ENCODE assay signal across 10 mouse cellular contexts in the genomic region with DNA sequence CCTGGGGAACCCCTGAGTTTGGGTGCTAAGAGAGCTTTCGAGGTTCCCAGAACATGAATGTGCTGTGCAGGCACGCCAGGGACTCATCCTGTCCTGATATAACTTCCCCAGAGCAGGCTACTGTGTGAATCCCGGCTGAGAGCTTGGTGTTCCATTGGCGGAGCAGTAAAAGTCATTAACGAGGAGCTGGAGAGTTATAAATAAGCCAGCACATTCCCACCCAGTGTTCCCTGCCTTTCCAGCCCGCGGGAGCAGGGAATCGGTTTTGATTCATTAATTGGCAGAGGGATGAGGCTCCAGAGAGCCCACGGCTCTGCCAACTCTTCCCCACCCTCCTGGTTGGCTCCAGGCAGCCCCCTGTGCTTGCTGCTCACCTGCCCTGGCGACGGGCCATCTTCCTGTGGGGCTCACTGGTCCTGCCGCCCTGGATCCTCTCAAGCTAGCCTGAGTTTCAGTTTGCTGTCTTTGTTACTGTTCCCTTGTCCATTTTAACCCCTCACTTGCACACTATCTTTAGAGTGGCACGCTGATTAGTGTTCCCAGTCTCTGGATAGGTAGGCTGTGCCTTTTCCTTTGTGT.
DNase-seq lines count a peak whose midpoint lies in the region; ATAC-seq lines count a peak whose summit lies in the region.
"Had no signal": no experiment of that assay in that cellular context is flagged by ENCODE, and none has a peak within 500 bp of the region (broad histone marks: within the 10 kb centered on the region; RNA-seq: fewer than 3 reads in every experiment).

No protein-coding gene starts in this region.

- no peak overlapping the region for H3K4me3 ChIP-seq in neural tube, embryonic 15.5 days (replicated peaks)

- peaks cover 67% of the 10 kb centered on the region for H3K4me1 ChIP-seq in neural tube, embryonic 15.5 days

- no peaks in the 10 kb centered on the region for H3K27me3 ChIP-seq in neural tube, embryonic 15.5 days (replicated peaks)

- no peak for DNase-seq in frontal cortex, postnatal 10 days (ENCODE audit: low spot score in 2 of 2)
- DNase-seq in right cerebral cortex, adult 18-20 months: peak; percentile 24
- DNase-seq in right cerebral cortex, postnatal 14 days: no peak
- peak; percentile 10 to 53 for DNase-seq in kidney, postnatal 36 days
- no peak for DNase-seq in thymus, postnatal 25 days
- DNase-seq in natural killer cell, adult 2 months (ENCODE audit: low spot score in 2 of 2): no peak
- DNase-seq: cerebellum, adult 11-12 months had no signal

- H3K9ac ChIP-seq in neural tube, embryonic 15.5 days (replicated peaks): 0 out of 2 replicates have a peak overlapping the region, but pooled peaks have one; percentile 8

- H3K9me3 ChIP-seq in neural tube, embryonic 15.5 days (replicated peaks): no peaks in the 10 kb centered on the region

- H3K27ac ChIP-seq in neural tube, embryonic 15.5 days (replicated peaks): 0 out of 2 replicates have a peak overlapping the region, but pooled peaks have one; percentile 6
- H3K27ac ChIP-seq: macrophage had no signal

- 16% methylated on average over 13 of the region's 13 CpGs for WGBS in neural tube, embryonic 15.5 days

- ATAC-seq in frontal cortex, adult (ENCODE audit: low TSS enrichment): peak; percentile 48; the same call in 1 of the 2 replicates
- peak; percentile 49 for ATAC-seq in neural tube, embryonic 15.5 days (ENCODE audit: low FRiP score)

- H3K4me2 ChIP-seq in neural tube, embryonic 15.5 days: peak overlapping the region; percentile 44

- no peaks in the 10 kb centered on the region for H3K36me3 ChIP-seq in neural tube, embryonic 15.5 days

Comparison
In these comparisons a context has a peak if more than half of its experiments do, and no peak if none do; other contexts are left out.
1. DNase-seq: peak in right cerebral cortex, adult 18-20 months (single experiment) and kidney, postnatal 36 days (2 of 2); none in frontal cortex, postnatal 10 days (0 of 2), right cerebral cortex, postnatal 14 days (single experiment), thymus, postnatal 25 days (single experiment) and natural killer cell, adult 2 months (0 of 2).